Mouse (Mus musculus) right cerebral cortex, postnatal 14 days (tissue): ENCODE measurements around the gene Gm13694.
"Not testable (repeated sequence)": the region's sequence is repeated elsewhere in the genome, so short reads cannot be mapped to it uniquely, and the experiment has no call there.

Experiments
- DNase-seq: peaks from one replicate; pipeline ENCODE4 v3.0.0; 2022

The Gm13694 gene

GRCm38 (mm10) chr2:83978633-83979032 lies at the start of gene Gm13694:
Gene Gm13694, plus strand, starts transcription at chr2:83978933.
- DNase-seq = not testable (repeated sequence)

GRCm38 (mm10) chr2:83929478-83930088 lies 49.1 kb upstream of the Gm13694 start:
- DNase-seq = no peak

- peak; percentile 88 for DNase-seq
Observed at GRCm38 (mm10) chr2:83940931-83941361, 37.8 kb upstream of the Gm13694 start, which contains the start of gene Zswim2. Gene Zswim2, minus strand, starts transcription at chr2:83941228.

- DNase-seq = no peak
Observed at GRCm38 (mm10) chr2:83941378-83941777, 37.4 kb upstream of the Gm13694 start.

GRCm38 (mm10) chr2:83941792-83942191 lies 36.9 kb upstream of the Gm13694 start:
- no peak for DNase-seq

GRCm38 (mm10) chr2:83955393-83955792 lies 23.3 kb upstream of the Gm13694 start, which contains the start of gene Gm13698:
Gene Gm13698, plus strand, starts transcription at chr2:83955693.
- not testable (repeated sequence) for DNase-seq

GRCm38 (mm10) chr2:83961203-83961602 lies 17.5 kb upstream of the Gm13694 start, which contains the start of gene Gm13693:
Gene Gm13693, plus strand, starts transcription at chr2:83961503.
- DNase-seq = not testable (repeated sequence)

GRCm38 (mm10) chr2:83967013-83967412 lies 11.7 kb upstream of the Gm13694 start, which contains the start of gene Gm13695:
Gene Gm13695, plus strand, starts transcription at chr2:83967313.
- not testable (repeated sequence) for DNase-seq

GRCm38 (mm10) chr2:83972823-83973222 lies 5.9 kb upstream of the Gm13694 start, which contains the start of gene Gm13696:
Gene Gm13696, plus strand, starts transcription at chr2:83973123.
- DNase-seq = not testable (repeated sequence)

GRCm38 (mm10) chr2:83984443-83984842 lies 5.7 kb downstream of the Gm13694 start, which contains the start of gene Gm13697:
Gene Gm13697, plus strand, starts transcription at chr2:83984743.
- DNase-seq = not testable (repeated sequence)

GRCm38 (mm10) chr2:83990253-83990652 lies 11.5 kb downstream of the Gm13694 start, which contains the start of gene Gm13691:
Gene Gm13691, plus strand, starts transcription at chr2:83990553.
- DNase-seq = not testable (repeated sequence)

GRCm38 (mm10) chr2:83993639-83994255 lies 15.0 kb downstream of the Gm13694 start:
- DNase-seq = not testable (repeated sequence)

GRCm38 (mm10) chr2:83994526-83994925 lies 15.8 kb downstream of the Gm13694 start:
- DNase-seq = not testable (repeated sequence)

- DNase-seq = no peak
Observed at GRCm38 (mm10) chr2:84008913-84009312, 30.2 kb downstream of the Gm13694 start.

GRCm38 (mm10) chr2:84009818-84010217 lies 31.1 kb downstream of the Gm13694 start:
- no peak for DNase-seq

GRCm38 (mm10) chr2:84014572-84014971 lies 35.8 kb downstream of the Gm13694 start:
- DNase-seq = no peak

GRCm38 (mm10) chr2:84016291-84016690 lies 37.6 kb downstream of the Gm13694 start:
- not testable (repeated sequence) for DNase-seq

GRCm38 (mm10) chr2:84018330-84018729 lies 39.6 kb downstream of the Gm13694 start:
- no peak for DNase-seq

- no peak for DNase-seq
Observed at GRCm38 (mm10) chr2:84019519-84020305, 41.0 kb downstream of the Gm13694 start.

- no peak for DNase-seq
Observed at GRCm38 (mm10) chr2:84021930-84022329, 43.2 kb downstream of the Gm13694 start.

- no peak for DNase-seq
Observed at GRCm38 (mm10) chr2:84022905-84023304, 44.2 kb downstream of the Gm13694 start.

GRCm38 (mm10) chr2:84023319-84023718 lies 44.6 kb downstream of the Gm13694 start:
- no peak for DNase-seq

- no peak for DNase-seq
Observed at GRCm38 (mm10) chr2:84025217-84025616, 46.5 kb downstream of the Gm13694 start.
